Mouse (Mus musculus) C2C12 (cell line): ENCODE data around the gene Slc29a4.

ENCODE experiments used
- CTCF ChIP-seq: IDR thresholded peaks from one replicate; pipeline ENCODE4 v1.5.1; 2011; ENCODE audit not compliant: control insufficient read depth, insufficient read depth, insufficient read length
- MYOG ChIP-seq: IDR thresholded peaks from one replicate; pipeline ENCODE4 v1.6.1; 2011; ENCODE audit not compliant: control insufficient read depth, insufficient read length; ENCODE audit errors: extremely low read depth

- TF ChIP-seq CTCF: no peak
- no peak for TF ChIP-seq MYOG
Measured at GRCm38 (mm10) chr5:142694627-142695340, 2.5 kb downstream of the Slc29a4 start.
